Mouse (Mus musculus) spleen, adult 2 months (tissue): Measurements from ENCODE around the gene Cd2ap.

ENCODE experiments used
- CTCF ChIP-seq: fragments of 200-500 bp; IDR thresholded peaks from 2 replicates; pipeline ENCODE4 v1.5.1; 2011; ENCODE audit warnings: mild to moderate bottlenecking, inconsistent platforms; ENCODE audit not compliant: insufficient read depth, insufficient read length, insufficient replicate concordance; ENCODE audit errors: extremely low read depth
- POLR2A ChIP-seq: fragments of 200-500 bp; IDR thresholded peaks from 2 replicates; pipeline ENCODE4 v1.6.1; 2011; ENCODE audit warnings: low read depth, low read length, inconsistent platforms

GRCm38 (mm10) chr17:42837193-42837592 lies 39.3 kb downstream of the Cd2ap start:
- TF ChIP-seq POLR2A, result no peak
- no peak for TF ChIP-seq CTCF
